Mouse (Mus musculus) hindbrain, embryonic 14.5 days (tissue): ENCODE data around the gene Veph1. TPM values are rescaled to one million over a fixed set of nuclear protein-coding genes. Genes with fewer than 3 reads are reported as not detected.
A peak's percentile ranks its signal among the peaks of the same experiment; 100 is the strongest.

Experiments used
- ATAC-seq: fragments of 200-750 bp; cut with Nextera tagmentation; 2 replicates; pipeline ENCODE4 v1.8.0; 2017; ENCODE audit warnings: moderate number of reproducible peaks, mild to moderate bottlenecking, moderate TSS enrichment, moderate library complexity; ENCODE audit not compliant: low FRiP score
- DNase-seq: peaks from one replicate; pipeline ENCODE4 v3.0.0-alpha.2; 2015; ENCODE audit warnings: low spot score
- H3K27ac ChIP-seq: fragments of 300-500 bp; sonication (generic); 2 replicates; pipeline ENCODE4 v1.5.1; 2014; ENCODE audit warnings: mild to moderate bottlenecking, moderate library complexity
- H3K27me3 ChIP-seq: fragments of 300-500 bp; sonication (generic); 2 replicates; pipeline ENCODE4 v1.6.1; 2014; ENCODE audit warnings: mild to moderate bottlenecking, low read length, mixed read lengths; ENCODE audit not compliant: control insufficient read depth, insufficient read depth
- H3K36me3 ChIP-seq: fragments of 300-500 bp; sonication (generic); replicated peaks from 2 replicates; pipeline ENCODE4 v1.6.1; 2014; ENCODE audit not compliant: control insufficient read depth, insufficient read depth
- H3K4me1 ChIP-seq: fragments of 300-500 bp; sonication (generic); replicated peaks from 2 replicates; pipeline ENCODE4 v1.6.1; 2014; ENCODE audit warnings: antibody characterized with exemption, low read length, mixed read lengths; ENCODE audit not compliant: control insufficient read depth, insufficient read depth
- H3K4me2 ChIP-seq: fragments of 300-500 bp; sonication (generic); replicated peaks from 2 replicates; pipeline ENCODE4 v1.6.1; 2014; ENCODE audit warnings: mild to moderate bottlenecking, moderate library complexity
- H3K4me3 ChIP-seq: fragments of 300-500 bp; sonication (generic); replicated peaks from 2 replicates; pipeline ENCODE4 v1.5.1; 2014; ENCODE audit warnings: mild to moderate bottlenecking, low read length
- H3K9ac ChIP-seq: fragments of 300-500 bp; sonication (generic); 2 replicates; pipeline ENCODE4 v1.6.1; 2014
- H3K9me3 ChIP-seq: fragments of 300-500 bp; sonication (generic); 2 replicates; pipeline ENCODE4 v1.6.1; 2016; ENCODE audit warnings: low read length; ENCODE audit not compliant: control insufficient read depth
- WGBS: fragments of 180-500 bp; shearing (Covaris S2); extraction: QIAGEN DNeasy Blood & Tissue Kit; methylation state at CpG from one replicate; pipeline ENCODE4 v1.1.7; 2014; 5-methylcytosine and 5-hydroxymethylcytosine counted together
- polyA plus RNA-seq: library from polyadenylated mRNA; unstranded; fragments of >200 nt; fragmentation: Nextera tagmentation; extraction: Ambion mirVana; gene quantifications from 2 replicates; pipeline ENCODE4 v1.2.1, GENCODE M21; 2014

Veph1 gene
- polyA plus RNA-seq, 1 experiment from 2014 or later, result 2.7 TPM

GRCm38 (mm10) chr3:66157947-66158346 lies 138.7 kb downstream of the Veph1 start:
- Histone ChIP-seq H3K4me1 (no peaks in the 10 kb centered on the region), H3K4me2 (no peak overlapping the region), H3K27me3 (no peaks in the 10 kb centered on the region), H3K36me3 (no peaks in the 10 kb centered on the region), H3K9ac (no peak overlapping the region), H3K9me3 (no peaks in the 10 kb centered on the region), H3K4me3 (no peak overlapping the region), H3K27ac (no peak overlapping the region)
- WGBS, result 78% methylated on average over 8 of the region's 8 CpGs
- ATAC-seq (no peak), DNase-seq (no peak)

- Histone ChIP-seq H3K27me3 (no peaks in the 10 kb centered on the region), H3K4me3 (no peak overlapping the region), H3K9me3 (no peaks in the 10 kb centered on the region), H3K27ac (no peak overlapping the region), H3K4me1 (0 out of 2 replicates have a peak, but pooled peaks cover 3% of the 10 kb centered on the region), H3K4me2 (no peak overlapping the region), H3K36me3 (no peaks in the 10 kb centered on the region), H3K9ac (no peak overlapping the region)
- WGBS, result 71% methylated on average over 7 of the region's 7 CpGs
- ATAC-seq (no peak), DNase-seq (no peak)
Observed at GRCm38 (mm10) chr3:66137601-66138000, 159.0 kb downstream of the Veph1 start.

GRCm38 (mm10) chr3:66131264-66131950 lies 165.2 kb downstream of the Veph1 start:
- H3K4me2 ChIP-seq, result no peak overlapping the region
- no peaks in the 10 kb centered on the region for H3K9me3 ChIP-seq
- DNase-seq, result no peak
- no peak overlapping the region for H3K9ac ChIP-seq
- no peaks in the 10 kb centered on the region for H3K27me3 ChIP-seq
- H3K36me3 ChIP-seq, result no peaks in the 10 kb centered on the region
- WGBS, result 70% methylated on average over 4 of the region's 4 CpGs
- H3K27ac ChIP-seq, result no peak overlapping the region
- no peak overlapping the region for H3K4me3 ChIP-seq
- ATAC-seq, result 0 out of 2 replicates have a peak, but pooled peaks have one; percentile 34
- H3K4me1 ChIP-seq, result 0 out of 2 replicates have a peak, but pooled peaks cover 3% of the 10 kb centered on the region

- no peak for ATAC-seq
- DNase-seq, result no peak
Observed at GRCm38 (mm10) chr3:66129689-66130088, 166.9 kb downstream of the Veph1 start.

GRCm38 (mm10) chr3:66105493-66105892 lies 191.1 kb downstream of the Veph1 start:
- Histone ChIP-seq H3K27ac (no peak overlapping the region), H3K9me3 (no peaks in the 10 kb centered on the region), H3K9ac (no peak overlapping the region), H3K4me2 (no peak overlapping the region), H3K4me3 (no peak overlapping the region), H3K27me3 (no peaks in the 10 kb centered on the region), H3K36me3 (no peaks in the 10 kb centered on the region), H3K4me1 (peaks cover 3% of the 10 kb centered on the region; the same call in 1 of the 2 replicates)
- WGBS, result 74% methylated on average over 5 of the region's 5 CpGs
- DNase-seq (no peak), ATAC-seq (no peak)

More at GRCm38 (mm10) chr3:66129689-66130088, 166.9 kb downstream of the Veph1 start:
- WGBS, result 91% methylated on average over 5 of the region's 5 CpGs
- Histone ChIP-seq H3K4me1 (no peaks in the 10 kb centered on the region), H3K9ac (no peak overlapping the region), H3K4me3 (no peak overlapping the region), H3K9me3 (no peaks in the 10 kb centered on the region), H3K36me3 (no peaks in the 10 kb centered on the region), H3K4me2 (no peak overlapping the region), H3K27ac (no peak overlapping the region), H3K27me3 (no peaks in the 10 kb centered on the region)

GRCm38 (mm10) chr3:66102599-66102932 lies 194.1 kb downstream of the Veph1 start:
- WGBS, result 91% methylated on average over 3 of the region's 3 CpGs
- Histone ChIP-seq H3K27ac (peak overlapping the region; percentile 55), H3K4me3 (no peak overlapping the region), H3K36me3 (no peaks in the 10 kb centered on the region), H3K9me3 (no peaks in the 10 kb centered on the region), H3K9ac (no peak overlapping the region), H3K4me1 (peaks cover 3% of the 10 kb centered on the region; the same call in 1 of the 2 replicates), H3K4me2 (no peak overlapping the region), H3K27me3 (no peaks in the 10 kb centered on the region)
- DNase-seq (no peak), ATAC-seq (no peak)

GRCm38 (mm10) chr3:66101809-66102598 lies 194.6 kb downstream of the Veph1 start:
- Histone ChIP-seq H3K36me3 (no peaks in the 10 kb centered on the region), H3K4me3 (no peak overlapping the region), H3K27ac (peak overlapping the region; percentile 55), H3K27me3 (no peaks in the 10 kb centered on the region), H3K9me3 (no peaks in the 10 kb centered on the region), H3K4me2 (no peak overlapping the region), H3K9ac (no peak overlapping the region), H3K4me1 (peaks cover 3% of the 10 kb centered on the region; the same call in 1 of the 2 replicates)
- ATAC-seq (peak; percentile 93), DNase-seq (peak; percentile 35)
- 45% methylated on average over 11 of the region's 11 CpGs for WGBS

- Histone ChIP-seq H3K27ac (no peak overlapping the region), H3K9me3 (no peaks in the 10 kb centered on the region), H3K4me3 (no peak overlapping the region), H3K4me1 (peaks cover 3% of the 10 kb centered on the region; the same call in 1 of the 2 replicates), H3K27me3 (no peaks in the 10 kb centered on the region), H3K36me3 (no peaks in the 10 kb centered on the region), H3K4me2 (no peak overlapping the region), H3K9ac (no peak overlapping the region)
- no peak for DNase-seq
- 86% methylated on average over 2 of the region's 2 CpGs for WGBS
- ATAC-seq, result no peak
Observed at GRCm38 (mm10) chr3:66101074-66101473, 195.6 kb downstream of the Veph1 start.

GRCm38 (mm10) chr3:66091746-66092145 lies 204.9 kb downstream of the Veph1 start:
- no peak for DNase-seq
- Histone ChIP-seq H3K27me3 (no peaks in the 10 kb centered on the region), H3K4me2 (no peak overlapping the region), H3K27ac (no peak overlapping the region), H3K4me1 (no peaks in the 10 kb centered on the region), H3K36me3 (no peaks in the 10 kb centered on the region), H3K9ac (no peak overlapping the region), H3K4me3 (no peak overlapping the region), H3K9me3 (no peaks in the 10 kb centered on the region)
- no peak for ATAC-seq
- WGBS, result 82% methylated on average over 2 of the region's 2 CpGs
